Mouse (Mus musculus): ENCODE measurements at regions not wholly inside any gene's neighbourhood (a gene's known extent, or its start where the extent isn't known, plus 50 kb on each side); places are given as distances from the start of the nearest gene placed in this dataset.
"Not testable (repeated sequence)": the region's sequence is repeated elsewhere in the genome, so short reads cannot be mapped to it uniquely, and the experiment has no call there.

DNA sequence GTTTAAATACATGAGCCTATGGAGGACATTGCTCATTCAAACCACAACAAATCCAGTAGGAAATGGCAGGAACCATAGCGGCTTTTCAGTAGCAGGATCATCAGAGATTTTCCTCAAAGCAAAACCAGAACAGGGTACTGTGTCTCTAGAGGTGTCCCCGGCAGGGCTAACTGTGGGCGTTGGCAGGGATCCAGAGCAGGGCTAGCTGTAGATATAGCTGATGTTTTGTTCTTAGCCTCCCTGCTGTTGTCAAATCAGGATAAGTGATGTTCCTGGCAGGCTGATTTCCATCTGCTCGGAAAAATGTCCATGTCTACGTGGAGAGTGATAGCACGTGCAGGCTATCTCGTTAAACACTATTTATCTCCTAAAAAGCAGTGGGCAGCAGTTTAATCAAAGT lies 297.6 kb downstream of the Abcc12 start:
- peak in 1 of 2 experiments; percentile 28 for DNase-seq (ENCODE audit: low spot score in 2 of 2)

GRCm38 (mm10) chr8:86280093-86280721 lies 300.3 kb downstream of the Abcc12 start:
- peak; percentile 51 to 68 for DNase-seq (ENCODE audit: low spot score in 2 of 2)

DNA sequence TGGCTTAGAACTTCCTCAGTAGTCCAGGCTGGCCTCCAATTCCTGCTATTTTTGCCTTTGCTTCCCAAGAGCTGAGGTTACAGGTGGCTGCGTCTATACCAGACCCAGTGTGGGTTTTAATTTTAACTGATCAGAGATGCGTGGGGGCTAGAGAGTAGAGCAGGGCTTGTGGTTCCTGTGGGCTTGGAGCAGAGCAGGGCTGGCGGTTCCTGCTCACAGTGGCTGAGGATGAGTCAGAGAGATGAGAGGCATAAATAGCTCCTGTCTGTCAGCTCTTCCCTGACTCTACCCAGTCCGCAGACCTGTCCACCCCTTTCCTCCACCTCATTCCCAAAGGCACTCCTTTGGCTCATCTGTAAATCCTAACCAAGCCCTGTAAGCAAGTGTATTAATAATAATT lies 304.8 kb downstream of the Abcc12 start:
- peak in 1 of 2 experiments; percentile 55 for DNase-seq (ENCODE audit: low spot score in 2 of 2)

GRCm38 (mm10) chr8:86273811-86274210 lies 306.7 kb downstream of the Abcc12 start:
- DNase-seq (ENCODE audit: low spot score in 2 of 2), result peak in 1 of 2 experiments; percentile 52

DNA sequence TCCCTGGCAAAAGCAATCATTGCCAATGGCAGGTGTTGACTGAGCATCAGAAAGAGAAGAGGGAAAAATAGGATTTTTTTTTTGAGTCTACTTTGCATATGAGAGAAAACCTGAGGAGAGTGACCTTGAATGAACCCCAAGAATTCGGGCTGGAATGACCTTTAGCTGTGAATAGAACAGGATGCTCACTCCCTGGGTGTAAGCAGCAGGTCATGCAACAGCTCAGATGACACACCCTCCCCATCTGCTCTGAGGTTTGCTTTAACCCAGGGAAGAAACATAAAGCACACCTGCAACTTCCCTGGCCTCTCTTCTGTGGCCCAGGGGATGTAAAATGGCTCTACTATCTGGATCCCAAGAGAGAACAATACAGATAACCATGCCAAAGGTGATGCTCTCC lies 307.9 kb downstream of the Abcc12 start:
- no peak for DNase-seq (ENCODE audit: low spot score in 2 of 2)

DNA sequence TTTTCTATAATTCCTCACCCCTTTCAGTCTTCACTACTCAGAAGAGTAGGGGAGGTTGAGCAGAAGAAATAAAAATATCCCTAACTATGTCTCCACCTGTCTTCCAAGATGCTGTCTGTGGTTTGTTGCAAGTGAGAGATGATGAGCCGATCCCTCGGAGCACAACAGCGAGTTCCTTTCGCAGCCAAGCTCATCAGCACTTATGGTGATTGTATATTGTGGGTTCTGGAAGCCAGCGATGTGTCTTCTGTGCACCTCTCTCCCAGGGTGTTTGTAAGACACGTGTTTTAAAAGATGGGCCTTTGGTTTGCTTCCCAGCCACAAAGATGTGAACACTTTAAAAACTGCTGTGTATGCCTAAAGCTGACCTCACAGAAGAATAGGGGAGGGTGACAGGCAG lies 309.0 kb downstream of the Abcc12 start:
- DNase-seq (ENCODE audit: low spot score in 2 of 2), result no peak

DNA sequence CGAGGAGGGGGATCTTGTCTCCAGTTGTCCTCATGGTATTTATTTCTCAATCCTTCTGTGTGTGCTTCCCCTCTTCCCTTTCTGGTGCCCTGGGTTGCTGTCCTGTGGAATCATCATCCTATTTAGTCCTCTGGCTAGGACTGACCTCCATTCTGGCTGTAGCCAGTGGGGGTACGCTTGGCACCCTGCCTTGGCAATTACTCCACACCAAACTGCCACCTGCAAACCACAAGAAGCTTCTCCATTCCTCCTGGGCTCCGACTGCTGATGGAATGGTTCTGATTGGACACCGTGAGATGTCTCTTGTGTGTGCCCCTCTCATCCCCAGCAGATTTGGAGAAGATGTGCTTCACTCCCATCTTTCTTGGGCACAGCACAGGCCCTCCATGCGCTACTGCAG lies 322.5 kb downstream of the Abcc12 start:
- DNase-seq (ENCODE audit: low spot score in 2 of 2), result no peak

GRCm38 (mm10) chr8:86255431-86255830 lies 325.1 kb downstream of the Abcc12 start:
- DNase-seq (ENCODE audit: low spot score in 2 of 2), result no peak

DNA sequence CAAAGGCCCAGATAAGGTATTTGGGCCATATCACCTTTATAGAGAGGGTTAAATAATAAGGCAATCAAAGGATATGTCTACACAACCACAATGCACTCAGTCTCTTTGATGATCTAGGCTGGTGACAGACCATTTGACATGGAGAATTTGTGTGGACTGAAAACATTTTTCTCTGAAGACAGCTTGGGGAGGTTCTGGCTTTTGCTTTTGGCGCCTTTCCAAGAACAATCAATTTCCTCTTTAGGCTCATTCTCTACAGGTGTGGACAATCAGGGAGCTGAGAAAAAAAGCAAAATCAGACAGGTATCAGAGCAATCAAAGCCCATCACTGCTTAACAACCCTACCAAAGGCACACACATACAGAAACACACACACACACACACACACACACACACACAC lies 325.8 kb downstream of the Abcc12 start:
- DNase-seq (ENCODE audit: low spot score in 2 of 2), result no peak

DNA sequence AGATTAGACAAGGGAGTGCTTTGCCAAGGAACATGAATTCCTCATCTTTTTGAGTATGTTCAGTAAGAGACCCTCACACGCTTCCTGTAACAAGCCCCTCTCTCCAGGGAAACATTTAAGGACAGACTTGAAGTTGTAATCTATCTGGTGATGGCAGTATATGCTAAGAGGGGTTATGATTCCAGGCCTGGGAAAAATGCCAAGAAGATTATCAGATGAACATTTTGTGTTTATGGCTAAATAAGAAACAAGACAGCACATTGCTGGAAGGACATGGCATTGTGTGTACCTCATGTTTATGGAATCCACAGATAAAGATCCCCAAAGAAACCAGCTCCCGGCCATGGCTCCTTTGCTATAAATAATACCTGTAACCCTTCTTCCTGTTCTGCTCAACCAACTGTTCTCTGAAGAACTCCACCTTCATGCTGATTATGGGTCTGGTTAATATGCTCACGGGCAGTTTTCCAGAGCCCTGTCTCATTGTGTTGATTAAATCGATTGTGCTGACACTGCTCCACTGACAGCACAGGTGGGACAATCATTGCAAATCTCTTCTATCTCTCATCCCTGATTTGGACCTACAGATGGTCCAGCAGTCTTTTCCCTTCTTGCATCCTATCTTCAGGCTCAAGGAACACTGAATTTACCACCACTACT lies 327.7 kb downstream of the Abcc12 start:
- no peak for DNase-seq (ENCODE audit: low spot score in 2 of 2)

- DNase-seq (ENCODE audit: low spot score in 2 of 2), result no peak
Measured at GRCm38 (mm10) chr8:86234696-86235095, 345.8 kb downstream of the Abcc12 start.

- DNase-seq (ENCODE audit: low spot score in 2 of 2), result not testable (repeated sequence)
Measured at GRCm38 (mm10) chr8:86231994-86232393, 348.5 kb downstream of the Abcc12 start.

DNA sequence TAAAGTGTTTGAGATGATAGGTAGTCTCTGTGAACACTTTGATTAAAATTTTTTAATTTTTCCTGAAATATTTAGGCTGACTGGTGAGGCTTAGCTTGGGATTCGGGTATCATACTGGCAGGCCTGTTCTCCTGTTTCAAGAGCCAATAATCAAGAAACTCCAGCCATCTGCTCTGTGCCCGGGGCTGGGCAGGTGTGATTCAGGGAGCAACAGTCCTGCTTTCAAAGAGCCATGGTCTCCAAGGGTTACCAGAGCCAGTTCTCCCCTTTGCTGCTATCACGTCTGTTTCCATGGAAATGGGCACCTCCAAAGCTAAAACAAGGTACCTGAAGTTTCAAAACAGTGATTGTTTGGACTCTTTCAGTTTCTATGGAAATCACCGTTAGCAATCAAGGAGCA lies 355.6 kb downstream of the Abcc12 start:
- DNase-seq (ENCODE audit: low spot score in 2 of 2), result no peak

GRCm38 (mm10) chr8:86222715-86223114 lies 357.8 kb downstream of the Abcc12 start:
- no peak for DNase-seq (ENCODE audit: low spot score in 2 of 2)

DNA sequence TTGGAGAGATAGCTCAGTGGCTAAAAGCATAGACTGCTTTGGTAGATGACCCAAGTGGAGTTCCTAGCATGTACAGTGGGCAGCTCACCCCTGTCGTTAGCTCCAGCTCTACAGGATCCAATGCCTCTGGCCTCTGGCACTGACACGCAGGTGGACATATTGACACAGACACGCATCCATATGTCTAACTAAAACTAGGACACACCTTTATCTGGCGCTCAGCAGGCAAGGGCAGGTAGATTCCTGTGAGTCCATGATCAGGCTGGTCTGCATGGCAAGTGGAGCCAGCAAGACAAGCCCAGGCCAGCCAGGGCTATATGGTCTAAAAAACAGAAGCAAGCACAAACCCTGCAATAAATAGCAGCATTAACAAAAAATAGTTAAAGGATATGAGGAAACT lies 358.3 kb downstream of the Abcc12 start:
- no peak for DNase-seq (ENCODE audit: low spot score in 2 of 2)

DNA sequence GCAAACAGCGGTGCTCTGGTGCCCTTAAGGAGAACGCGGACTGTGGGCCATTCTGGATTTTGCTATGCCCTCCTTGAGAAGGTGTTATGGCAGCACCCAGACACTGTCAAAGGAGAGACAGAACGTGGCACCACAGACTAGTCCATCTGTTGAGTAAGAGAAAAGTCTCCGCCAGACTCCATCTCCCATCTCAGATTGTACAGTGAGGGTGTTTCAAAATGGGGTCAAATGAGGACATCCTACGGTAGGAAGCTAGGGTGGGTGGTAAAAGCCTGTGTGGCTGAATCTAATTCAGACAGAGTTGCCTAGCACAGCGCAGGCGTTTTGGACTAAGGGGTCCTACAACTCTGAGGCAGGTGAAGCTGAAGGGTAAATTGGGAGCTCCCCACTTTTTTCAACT lies 366.1 kb downstream of the Abcc12 start:
- DNase-seq (ENCODE audit: low spot score in 2 of 2), result peak in 1 of 2 experiments; percentile 17

DNA sequence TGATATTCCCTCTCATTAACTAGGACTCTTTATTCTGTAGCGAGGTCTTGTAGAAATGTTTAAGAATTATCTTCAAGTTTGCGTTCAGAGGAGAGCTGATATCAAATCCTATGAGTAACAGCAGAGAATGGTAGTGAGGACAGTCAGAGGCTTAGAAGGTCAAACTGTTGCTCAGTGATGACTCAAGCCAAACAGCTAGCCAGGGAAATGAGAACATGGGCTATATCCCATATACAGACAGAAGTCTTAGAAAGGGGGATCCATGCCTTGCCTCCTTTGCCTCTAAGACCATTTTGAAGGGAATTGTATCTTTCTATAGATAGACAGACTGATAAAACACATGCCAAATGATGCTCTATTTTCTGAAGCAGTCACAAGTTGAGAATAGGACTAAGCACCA lies 368.0 kb downstream of the Abcc12 start:
- no peak for DNase-seq (ENCODE audit: low spot score in 2 of 2)

DNA sequence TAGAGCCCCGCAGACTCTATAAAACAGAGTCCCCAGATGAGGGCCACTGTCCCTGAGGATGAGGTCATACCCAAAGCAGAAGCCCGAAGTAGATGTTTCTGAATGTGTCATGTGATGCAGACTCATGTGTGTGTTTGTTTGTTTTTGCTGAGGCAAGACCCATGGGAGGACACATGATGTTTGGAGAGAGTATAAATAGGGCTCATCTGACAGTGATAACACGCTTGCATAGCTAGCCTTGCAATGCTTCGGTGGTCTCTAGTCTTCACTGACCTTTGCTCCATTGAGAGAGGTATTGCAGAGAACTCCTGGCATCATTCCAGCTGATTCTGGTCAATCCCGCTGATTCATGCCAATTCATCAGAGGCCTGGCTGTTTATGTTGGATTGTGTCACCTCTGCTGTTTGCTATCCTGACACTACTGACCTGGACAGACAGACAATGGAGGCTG lies 368.1 kb downstream of the Phkb start:
- no peak for DNase-seq (ENCODE audit: low spot score in 2 of 2)

GRCm38 (mm10) chr8:86204421-86205229 lies 363.9 kb downstream of the Phkb start:
- no peak for DNase-seq (ENCODE audit: low spot score in 2 of 2)

DNA sequence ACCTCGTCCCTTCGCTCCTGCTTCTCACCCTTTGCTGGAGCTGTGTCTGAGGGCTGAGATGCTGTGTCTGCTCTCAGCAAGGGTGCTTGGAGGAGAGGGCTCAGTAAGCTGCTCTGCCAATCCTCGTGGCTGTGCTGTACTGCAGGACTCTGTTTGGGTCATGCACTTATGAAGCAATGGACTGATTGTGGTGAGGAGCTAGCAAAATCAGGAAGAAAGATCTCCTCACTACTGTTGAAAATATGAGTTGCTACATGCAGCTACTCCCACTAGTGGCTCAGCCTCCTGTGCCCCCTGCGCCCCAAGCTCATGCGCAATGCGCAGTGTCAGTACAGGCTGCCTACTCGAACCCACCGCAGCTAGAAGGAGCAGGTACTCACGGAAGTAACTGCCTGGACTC lies 362.3 kb downstream of the Phkb start:
- no peak for DNase-seq (ENCODE audit: low spot score in 2 of 2)

DNA sequence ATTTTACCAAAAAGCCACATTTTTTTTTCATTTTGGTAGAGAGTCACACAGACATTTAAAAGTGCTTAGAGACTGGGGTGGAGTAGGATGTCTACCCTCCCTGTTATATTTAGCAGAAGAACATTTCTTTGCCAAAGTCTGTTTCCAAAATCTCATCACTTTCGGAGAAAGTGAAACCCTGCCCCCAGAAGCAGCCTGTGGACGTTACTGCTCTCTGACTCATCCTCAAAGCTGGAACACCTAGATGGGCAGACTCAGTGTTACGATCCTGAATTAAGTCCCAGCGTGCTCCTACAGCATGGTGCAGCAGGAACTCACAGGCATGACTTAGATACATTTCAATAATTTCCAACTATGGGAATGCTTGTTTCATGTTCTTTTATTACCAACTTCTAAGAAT lies 361.1 kb downstream of the Phkb start:
- peak; percentile 49 to 57 for DNase-seq (ENCODE audit: low spot score in 2 of 2)

GRCm38 (mm10) chr8:86192262-86192661 lies 351.5 kb downstream of the Phkb start:
- no peak for DNase-seq (ENCODE audit: low spot score in 2 of 2)
